Comparison of ENCODE assay signal across 18 mouse cellular contexts in genomic region chr9:116249791-116250190, GRCm38 (mm10).
A peak's percentile ranks its signal among the peaks of the same experiment; 100 is the strongest.
DNase-seq lines count a peak whose midpoint lies in the region; ATAC-seq lines count a peak whose summit lies in the region.
"Had no signal": no experiment of that assay in that cellular context is flagged by ENCODE, and none has a peak within 500 bp of the region (broad histone marks: within the 10 kb centered on the region; RNA-seq: fewer than 3 reads in every experiment).

No protein-coding gene starts in this region.

- ATAC-seq in kidney, embryonic 14.5 days (ENCODE audit: low FRiP score, low TSS enrichment) = no peak
- ATAC-seq: forebrain, embryonic 16.5 days had no signal

- DNase-seq in adrenal gland, postnatal 36 days = peak; percentile 5 to 37
- no peak for DNase-seq in adrenal gland, postnatal 4 days (ENCODE audit: low spot score in 2 of 2)
- peak; percentile 31 for DNase-seq in kidney, postnatal 14 days
- DNase-seq in CD4-positive, CD25-positive, alpha-beta regulatory T cell, adult 2 months (ENCODE audit: low read depth, low spot score) = peak; percentile 47
- DNase-seq in naive thymus-derived CD4-positive, alpha-beta T cell, adult 2 months (ENCODE audit: low read depth) = peak; percentile 63
- no peak for DNase-seq in left cerebral cortex, adult 8-10 months (ENCODE audit: low spot score in 2 of 2)
- no peak for DNase-seq in right cerebral cortex, postnatal 25 days
- DNase-seq: adrenal gland, postnatal 14 days; cerebellum, adult 2 months; heart, postnatal 10 days; left cerebral cortex, postnatal 4 days; lung, adult 18-20 months had no signal

- H3K9me3 ChIP-seq in kidney, embryonic 14.5 days (ENCODE audit: control insufficient read depth, low read length) = no peaks in the 10 kb centered on the region
- H3K9me3 ChIP-seq: embryonic facial prominence, embryonic 13.5 days; hindbrain, embryonic 12.5 days; midbrain, embryonic 12.5 days; neural tube, embryonic 15.5 days had no signal

- no peak overlapping the region for H3K4me3 ChIP-seq in kidney, embryonic 14.5 days (ENCODE audit: low read length)
- H3K4me3 ChIP-seq: embryonic facial prominence, embryonic 13.5 days; hindbrain, embryonic 12.5 days; midbrain, embryonic 12.5 days; neural tube, embryonic 15.5 days had no signal

- H3K27ac ChIP-seq in kidney, embryonic 14.5 days (ENCODE audit: low read depth, low read length) = no peak overlapping the region
- H3K27ac ChIP-seq: embryonic facial prominence, embryonic 13.5 days; hindbrain, embryonic 12.5 days; midbrain, embryonic 12.5 days; neural tube, embryonic 15.5 days had no signal

- no peaks in the 10 kb centered on the region for H3K36me3 ChIP-seq in kidney, embryonic 14.5 days (ENCODE audit: control insufficient read depth, insufficient read depth, low read length)
- H3K36me3 ChIP-seq: embryonic facial prominence, embryonic 13.5 days; hindbrain, embryonic 12.5 days; midbrain, embryonic 12.5 days; neural tube, embryonic 15.5 days had no signal

- H3K4me1 ChIP-seq in kidney, embryonic 14.5 days (ENCODE audit: control insufficient read depth, insufficient read depth, low read length) = no peaks in the 10 kb centered on the region; the same call in 1 of the 2 replicates
- H3K4me1 ChIP-seq: midbrain, embryonic 12.5 days had no signal

- no peak overlapping the region for H3K4me2 ChIP-seq in kidney, embryonic 14.5 days (replicated peaks; ENCODE audit: low read depth, low read length)
- H3K4me2 ChIP-seq: embryonic facial prominence, embryonic 13.5 days; hindbrain, embryonic 12.5 days; midbrain, embryonic 12.5 days; neural tube, embryonic 15.5 days had no signal

- 89% methylated on average over 2 of the region's 2 CpGs for WGBS in kidney, embryonic 14.5 days

- no peak overlapping the region for H3K9ac ChIP-seq in kidney, embryonic 14.5 days (ENCODE audit: low read depth, low read length)
- H3K9ac ChIP-seq: embryonic facial prominence, embryonic 13.5 days; hindbrain, embryonic 12.5 days; midbrain, embryonic 12.5 days; neural tube, embryonic 15.5 days had no signal

- H3K27me3 ChIP-seq in kidney, embryonic 14.5 days (ENCODE audit: control insufficient read depth, insufficient read depth, low read length) = no peaks in the 10 kb centered on the region
- H3K27me3 ChIP-seq: embryonic facial prominence, embryonic 13.5 days; hindbrain, embryonic 12.5 days; midbrain, embryonic 12.5 days; neural tube, embryonic 15.5 days had no signal

Comparison
In these comparisons a context has a peak if more than half of its experiments do, and no peak if none do; other contexts are left out.
1. DNase-seq: peak in adrenal gland, postnatal 36 days (2 of 2), kidney, postnatal 14 days (single experiment), CD4-positive, CD25-positive, alpha-beta regulatory T cell, adult 2 months (single experiment) and naive thymus-derived CD4-positive, alpha-beta T cell, adult 2 months (single experiment); none in adrenal gland, postnatal 4 days (0 of 2), left cerebral cortex, adult 8-10 months (0 of 2) and right cerebral cortex, postnatal 25 days (single experiment).